Mouse (Mus musculus) CH12.LX (cell line): Measurements from ENCODE around the gene Mrps35.

Source experiments
- CHD2 ChIP-seq: IDR thresholded peaks from 2 replicates; pipeline ENCODE4 v1.6.1; 2011; ENCODE audit warnings: low read length, improper control_type of control experiment
- CTCF ChIP-seq, 2 experiments: IDR thresholded peaks in 1 of 2; conservative IDR thresholded peaks in 1 of 2; 2 replicates each; pipeline ENCODE4 v1.5.1; 2011 to 2012; ENCODE audit warnings: low read depth in 2 of 2, low read length in 2 of 2, improper control_type of control experiment in 1 of 2, inconsistent platforms in 1 of 2, mild to moderate bottlenecking in 1 of 2, moderate library complexity in 1 of 2
- EP300 ChIP-seq: IDR thresholded peaks from 2 replicates; pipeline ENCODE4 v1.6.1; 2011; ENCODE audit warnings: low read length, improper control_type of control experiment
- HCFC1 ChIP-seq: IDR thresholded peaks from 2 replicates; pipeline ENCODE4 v1.6.1; 2012; ENCODE audit warnings: low read depth, mild to moderate bottlenecking, inconsistent platforms, low read length, improper control_type of control experiment
- MAZ ChIP-seq: IDR thresholded peaks from 2 replicates; pipeline ENCODE4 v1.6.1; 2012; ENCODE audit warnings: low read depth, mild to moderate bottlenecking, inconsistent platforms, low read length, improper control_type of control experiment, moderate library complexity
- POLR2AphosphoS2 ChIP-seq: IDR thresholded peaks from 2 replicates; pipeline ENCODE4 v1.6.1; 2011; ENCODE audit warnings: low read depth, low read length, improper control_type of control experiment
- SMC3 ChIP-seq: IDR thresholded peaks from 2 replicates; pipeline ENCODE4 v1.6.1; 2011; ENCODE audit warnings: low read depth, low read length, improper control_type of control experiment
- USF1 ChIP-seq: IDR thresholded peaks from 2 replicates; pipeline ENCODE4 v1.6.1; 2014; ENCODE audit warnings: low read depth, mild to moderate bottlenecking, inconsistent platforms, low read length, improper control_type of control experiment
- USF2 ChIP-seq: conservative IDR thresholded peaks from 2 replicates; pipeline ENCODE4 v1.6.1; 2011; ENCODE audit warnings: low read depth, low read length, improper control_type of control experiment

DNA sequence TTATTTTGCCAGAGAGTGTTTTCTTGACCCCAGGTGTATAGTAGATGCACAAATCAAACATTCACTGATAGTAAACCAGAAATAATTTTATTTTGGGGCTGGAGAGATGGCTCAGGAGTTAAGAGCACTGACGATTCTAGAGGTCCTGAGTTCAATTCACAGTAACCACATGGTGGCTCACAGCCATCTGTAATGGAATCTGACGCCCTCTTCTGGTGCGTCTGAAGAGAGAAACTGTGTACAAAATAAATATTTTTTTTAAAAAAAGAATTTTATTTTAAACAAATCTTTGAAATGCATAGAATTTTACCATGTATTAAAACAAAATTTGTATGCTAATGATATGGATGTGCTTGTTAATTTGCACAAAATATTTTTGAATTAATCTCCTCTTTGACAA lies 46.0 kb downstream of the Mrps35 start:
- TF ChIP-seq CTCF (conservative IDR thresholded peaks at IDR 0.05 in 1 of 2, IDR thresholded peaks at IDR 0.05 in 1 of 2; ENCODE audit: low read depth in 2 of 2, low read length in 2 of 2) (peak in 1 of 2 experiments; percentile 60; a peak in 2 of 4 replicates), POLR2AphosphoS2 (no peak), SMC3 (peak; percentile 26), EP300 (no peak), MAZ (no peak), USF2 (no peak), CHD2 (no peak), HCFC1 (no peak), USF1 (no peak)
